Mouse (Mus musculus) bone marrow macrophage, adult 2 months (primary cell): ENCODE data around the gene Cxcl10.

Source experiments
- CTCF ChIP-seq: IDR thresholded peaks from 2 replicates; pipeline ENCODE4 v1.5.1; 2012; ENCODE audit warnings: low read depth, mild to moderate bottlenecking, low read length, moderate library complexity
- POLR2A ChIP-seq: IDR thresholded peaks from 2 replicates; pipeline ENCODE4 v1.6.1; 2012; ENCODE audit warnings: mild to moderate bottlenecking, low read depth, low read length, borderline replicate concordance

DNA sequence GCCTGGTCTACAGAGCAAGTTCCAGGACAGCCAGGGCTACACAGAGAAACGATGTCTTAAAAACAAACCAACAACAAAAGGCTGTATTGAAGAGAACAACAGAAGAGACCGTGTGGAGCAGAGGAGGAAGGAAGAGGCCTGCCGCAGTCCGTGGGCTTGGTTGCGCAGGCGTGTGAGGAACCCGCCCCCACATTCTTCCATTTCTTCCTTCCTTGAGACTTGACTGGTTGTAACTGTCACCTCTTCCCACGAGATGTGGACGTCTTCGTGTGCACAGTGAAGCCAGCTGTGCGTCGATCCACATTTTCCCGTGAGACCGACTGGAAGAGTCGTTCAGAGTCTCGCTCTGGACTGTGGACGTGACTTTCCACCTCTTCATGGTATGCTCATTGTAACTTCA is 26.7 kb upstream of the Cxcl10 start:
- TF ChIP-seq POLR2A: no peak
- no peak for TF ChIP-seq CTCF
